Mouse (Mus musculus): ENCODE measurements around the gene Psme3. TPM values are rescaled to one million over a fixed set of nuclear protein-coding genes. Genes with fewer than 3 reads are reported as not detected.

Psme3 gene
- total RNA-seq (2023) = 10 to 100 TPM; 71.5 to 76.8 TPM

DNA sequence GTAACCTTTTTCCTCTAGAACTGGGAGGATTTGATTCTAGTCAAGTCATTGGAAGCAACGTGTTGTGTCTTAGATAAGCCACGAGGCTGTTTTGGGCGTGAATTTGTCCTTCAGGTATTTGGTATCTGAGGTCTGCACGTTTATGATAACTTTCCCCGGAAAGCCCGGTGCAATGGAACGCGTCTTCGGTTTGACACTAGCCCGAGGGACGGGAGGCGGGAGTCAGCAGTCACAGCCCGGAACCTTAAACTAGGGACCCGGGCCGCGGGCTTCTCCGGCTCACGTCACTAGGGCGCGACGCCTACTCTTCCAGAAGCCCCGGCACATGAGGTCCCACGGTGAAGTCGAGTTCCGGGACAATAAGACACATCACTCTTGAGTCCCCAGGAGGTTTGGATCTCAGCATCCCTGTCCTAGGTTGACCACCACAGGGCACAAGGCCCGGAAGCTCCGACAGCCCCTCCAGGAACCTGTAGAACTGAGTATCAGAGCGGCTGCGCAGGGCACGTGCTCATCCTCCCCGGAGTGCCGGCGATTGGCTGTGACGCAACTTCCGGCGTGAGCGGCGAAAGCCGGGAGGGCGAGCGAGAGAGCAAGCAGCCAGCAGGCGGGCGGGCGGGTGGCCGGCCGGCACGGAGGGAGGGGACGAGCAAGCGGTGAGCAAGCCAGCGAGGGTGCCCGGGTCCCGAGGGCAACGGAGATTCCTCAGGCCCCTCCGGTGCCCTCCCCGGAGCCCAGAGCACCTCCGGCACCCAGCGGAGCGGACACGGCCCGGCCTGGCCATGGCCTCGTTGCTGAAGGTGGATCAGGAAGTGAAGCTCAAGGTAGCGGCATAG, at the start of gene Psme3:
Gene Psme3, plus strand, starts transcription at position 549 of the 836 bp plus-strand sequence.

DNA sequence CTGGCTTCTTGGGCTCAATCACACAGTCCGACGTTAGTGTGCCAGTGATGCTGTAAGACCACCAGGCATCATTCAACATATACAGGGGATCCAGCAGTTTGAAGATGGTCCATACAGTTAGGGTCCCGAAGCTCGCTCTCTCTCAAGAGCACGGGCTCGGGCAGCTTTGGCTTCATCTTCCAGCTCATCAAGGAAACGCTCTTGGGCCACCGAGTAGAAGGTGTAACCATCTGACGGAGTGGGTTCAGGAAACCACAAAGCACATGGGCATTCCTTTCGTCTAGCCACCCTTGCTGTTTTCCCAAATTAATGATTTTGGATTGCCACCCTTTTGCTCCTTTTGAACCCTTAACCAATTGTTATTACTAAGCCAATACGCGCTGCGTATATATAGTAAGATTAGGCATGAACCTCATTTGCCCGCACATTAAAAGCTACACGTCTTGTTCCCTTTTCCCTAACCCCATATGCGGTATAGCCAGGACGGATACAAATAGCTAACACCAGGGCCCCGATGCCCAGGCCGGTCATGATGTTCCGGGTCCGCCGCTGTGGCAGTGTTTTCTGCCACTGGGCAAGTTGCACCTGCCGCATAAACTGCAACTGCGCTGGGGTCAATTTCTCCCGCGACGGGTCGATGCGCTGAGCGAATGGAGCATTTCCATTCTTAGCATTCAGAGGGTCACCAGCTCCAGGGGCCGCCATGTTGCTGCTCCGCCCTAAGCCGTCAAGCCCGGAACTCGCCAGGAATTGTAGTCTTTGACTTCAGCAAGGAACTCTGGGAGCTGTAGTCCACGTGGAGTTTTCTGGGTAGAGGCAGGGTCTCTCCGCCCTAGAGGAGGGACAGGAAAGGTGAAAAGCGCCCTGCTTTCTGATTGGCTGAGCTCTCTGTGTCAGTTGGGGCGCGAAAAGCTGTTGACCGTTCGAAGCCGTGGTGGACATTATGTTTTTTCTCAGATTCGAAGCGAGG, 37.5 kb upstream of the Psme3 start, which contains the start of the genes Cntd1 and Coa3:
Gene Cntd1, plus strand, starts transcription at position 790 of the 970 bp plus-strand sequence.
Gene Coa3, minus strand, starts transcription at position 892 of the 970 bp plus-strand sequence.

DNA sequence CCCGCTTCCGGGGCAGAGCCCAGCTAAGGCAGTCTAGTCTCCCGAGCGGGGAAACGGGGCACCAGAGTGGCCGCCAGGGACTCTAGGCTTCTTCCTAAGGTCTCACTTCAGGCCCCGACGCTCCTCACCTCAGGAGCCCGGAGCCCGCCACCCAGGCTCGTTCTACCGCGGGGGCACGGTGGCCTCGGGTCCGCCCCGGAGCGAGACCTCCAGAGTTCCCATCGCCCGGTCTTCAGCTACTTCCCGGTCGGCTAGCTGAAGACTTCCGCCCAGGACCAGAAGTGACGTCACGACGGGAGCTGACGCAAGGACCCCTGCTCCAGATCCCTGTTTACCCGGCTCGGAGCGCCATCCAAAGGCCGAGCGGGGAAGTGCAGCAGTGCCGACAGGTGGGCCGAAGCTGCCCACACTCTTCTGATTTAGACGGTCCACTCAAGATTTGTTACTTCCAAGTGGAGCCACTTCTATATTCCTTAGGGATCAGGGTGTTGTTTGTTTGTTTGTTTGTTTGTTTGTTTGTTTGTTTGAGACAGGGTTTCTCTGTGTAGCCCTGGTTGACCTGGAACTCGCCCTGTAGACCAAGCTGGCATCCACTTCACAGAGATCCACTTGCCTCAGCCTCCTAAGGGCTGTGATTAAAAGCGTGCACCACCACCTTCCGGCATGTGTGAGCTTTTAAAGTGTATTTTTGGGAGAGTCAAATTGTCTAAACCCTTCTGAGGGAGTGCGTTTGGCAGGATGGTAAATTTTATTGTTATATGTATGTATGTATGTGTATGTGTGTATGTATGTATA, 13.8 kb upstream of the Psme3 start, which contains the start of gene Becn1:
Gene Becn1, minus strand, starts transcription at position 283 of the 795 bp plus-strand sequence.

DNA sequence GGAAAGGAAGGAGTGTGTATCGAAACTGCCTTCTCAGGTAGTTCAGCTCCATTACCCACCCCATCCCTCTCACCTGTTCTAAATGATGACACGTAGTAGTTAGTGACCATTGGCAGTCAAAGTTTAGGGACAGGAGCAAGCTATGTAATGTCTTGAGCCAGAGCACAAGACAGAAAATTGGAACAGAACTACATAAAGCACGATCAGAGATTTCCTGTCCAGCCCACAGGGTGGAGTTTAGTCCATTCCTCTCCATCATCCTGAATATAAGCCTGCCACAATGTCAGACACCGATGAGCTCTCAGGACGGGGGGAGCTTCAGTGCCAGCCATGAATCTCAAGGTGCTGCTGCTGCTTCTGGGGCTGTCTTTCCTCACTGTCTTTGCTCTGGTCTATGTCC, 8.8 kb downstream of the Psme3 start, which contains the start of gene Aoc2:
Gene Aoc2, plus strand, starts transcription at position 301 of the 400 bp plus-strand sequence.

DNA sequence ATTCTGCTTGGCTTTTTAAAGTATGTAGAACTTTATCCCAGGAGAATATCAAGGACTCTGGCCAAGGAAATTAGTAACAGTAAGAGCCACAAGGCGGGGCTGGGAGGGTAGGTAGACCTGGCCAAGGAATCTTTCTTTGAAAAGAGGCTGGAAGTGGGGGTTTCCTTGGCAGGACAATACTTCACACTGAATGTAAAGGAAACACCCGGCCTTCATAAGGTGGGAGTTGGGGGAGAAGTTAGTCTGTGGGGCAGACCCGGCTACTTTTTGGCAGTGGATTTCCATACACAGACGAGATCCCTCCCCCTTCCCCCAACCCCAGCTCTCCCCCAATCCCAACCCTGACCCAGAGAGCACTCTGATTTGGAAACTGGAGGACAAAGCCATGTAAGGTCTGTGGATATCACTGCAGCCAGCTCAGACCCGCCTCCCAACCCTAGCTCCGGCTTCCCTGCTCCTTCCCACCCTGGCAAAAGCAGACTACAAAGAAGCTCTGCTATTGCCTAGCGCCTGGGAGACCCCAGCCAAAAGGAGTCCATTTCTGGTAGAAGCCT, 14.4 kb downstream of the Psme3 start, which contains the start of gene Aoc3:
Gene Aoc3, plus strand, starts transcription at position 235 of the 554 bp plus-strand sequence.

DNA sequence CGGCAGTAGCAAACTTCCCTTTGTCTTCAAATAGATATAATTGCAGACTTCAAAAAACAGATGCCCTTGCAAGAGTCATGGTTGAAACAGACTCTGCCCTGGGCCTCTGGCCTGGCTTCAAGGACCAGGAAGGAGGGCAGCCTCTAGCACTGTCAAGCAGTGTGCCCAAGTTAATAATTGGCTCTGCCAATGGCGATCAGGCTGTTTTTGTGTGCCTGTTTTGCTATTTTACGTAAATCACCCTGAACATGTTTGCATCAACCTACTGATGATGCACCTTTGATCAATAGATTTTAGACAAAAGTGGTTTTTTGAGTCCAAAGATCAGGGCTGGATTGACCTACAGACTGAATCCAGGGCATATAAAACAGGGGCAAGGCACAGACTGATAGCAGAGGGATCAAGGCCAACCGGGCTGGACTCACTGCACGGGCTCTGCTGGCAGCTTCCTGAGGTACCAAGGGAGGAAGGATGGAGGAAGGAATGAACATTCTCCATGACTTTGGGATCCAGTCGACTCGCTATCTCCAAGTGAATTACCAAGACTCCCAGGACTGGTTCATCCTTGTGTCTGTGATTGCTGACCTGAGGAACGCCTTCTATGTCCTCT, 51.4 kb downstream of the Psme3 start, which contains the start of gene G6pc:
Gene G6pc, plus strand, starts transcription at position 236 of the 610 bp plus-strand sequence.

Other genes with a start within 250 kb of the Psme3 start
- gene Naglu, start 246.2 kb upstream of the Psme3 start, total RNA-seq (2023) = 1 to 10 TPM; 7.5 to 8.9 TPM
- gene Hsd17b1, start 237.8 kb upstream of the Psme3 start, total RNA-seq (2023) = 1 to 10 TPM in 1 of 2 experiments, under 1 TPM in 1; 0.59 to 1.1 TPM
- gene Coasy, start 233.6 kb upstream of the Psme3 start, total RNA-seq (2023) = 10 to 100 TPM; 13.1 to 15.3 TPM
- 10 to 100 TPM; 44.8 to 49.5 TPM for gene Mlx, start 228.9 kb upstream of the Psme3 start, total RNA-seq (2023)
- 1 to 10 TPM; 6.7 to 8.6 TPM for gene Psmc3ip, start 220.8 kb upstream of the Psme3 start, total RNA-seq (2023)
- 10 to 100 TPM; 29.7 to 32.7 TPM for gene Retreg3, start 196.3 kb upstream of the Psme3 start, total RNA-seq (2023)
- 10 to 100 TPM; 17.5 to 20.9 TPM for gene Tubg1, start 196.3 kb upstream of the Psme3 start, total RNA-seq (2023)
- 1 to 10 TPM; 1.8 to 2.7 TPM for gene Tubg2, start 160.3 kb upstream of the Psme3 start, total RNA-seq (2023)
- under 1 TPM; 0.64 to 0.99 TPM for gene Cntnap1, start 145.7 kb upstream of the Psme3 start, total RNA-seq (2023)
- gene Plekhh3, start 144.9 kb upstream of the Psme3 start, total RNA-seq (2023) = 1 to 10 TPM; 2.9 to 3.2 TPM
- gene Ccr10, start 140.8 kb upstream of the Psme3 start, total RNA-seq (2023) = under 1 TPM; 0.77 to 0.83 TPM
- gene Ezh1, start 89.8 kb upstream of the Psme3 start, total RNA-seq (2023) = 10 to 100 TPM; 40.5 to 48.5 TPM
- not detected for gene Ramp2, start 70.2 kb upstream of the Psme3 start, total RNA-seq (2023)
- 10 to 100 TPM; 59.3 to 60.8 TPM for gene Vps25, start 62.5 kb upstream of the Psme3 start, total RNA-seq (2023)
- gene Wnk4, start 55.6 kb upstream of the Psme3 start, total RNA-seq (2023) = 1 to 10 TPM in 1 of 2 experiments, under 1 TPM in 1; 0.93 to 1.4 TPM
- 1 to 10 TPM; 1.1 TPM for gene Cntd1, start 37.2 kb upstream of the Psme3 start, total RNA-seq (2023)
- 10 to 100 TPM; 28.9 to 32.6 TPM for gene Coa3, start 37.1 kb upstream of the Psme3 start, total RNA-seq (2023)
- gene Becn1, start 13.9 kb upstream of the Psme3 start, total RNA-seq (2023) = 100 to 1,000 TPM; 134 to 148 TPM
- gene Aoc2, start 8.8 kb downstream of the Psme3 start, total RNA-seq (2023) = 1 to 10 TPM; 3.7 to 4.9 TPM
- under 1 TPM; 0.13 to 0.18 TPM for gene Aoc3, start 14.4 kb downstream of the Psme3 start, total RNA-seq (2023)
- not detected for gene G6pc, start 51.3 kb downstream of the Psme3 start, total RNA-seq (2023)
- 10 to 100 TPM; 17.1 to 19.2 TPM for gene Aarsd1, start 101.4 kb downstream of the Psme3 start, total RNA-seq (2023)
- 1 to 10 TPM; 1.6 to 2.0 TPM for gene Gm27029, start 108.6 kb downstream of the Psme3 start, total RNA-seq (2023)
- gene Rundc1, start 108.9 kb downstream of the Psme3 start, total RNA-seq (2023) = 1 to 10 TPM; 6.6 to 7.7 TPM
- gene Ptges3l, start 109.1 kb downstream of the Psme3 start, total RNA-seq (2023) = under 1 TPM; 0.35 to 0.82 TPM
- gene Rpl27, start 126.1 kb downstream of the Psme3 start, total RNA-seq (2023) = 10 to 100 TPM; 45.5 to 47.2 TPM
- gene Ifi35, start 132.2 kb downstream of the Psme3 start, total RNA-seq (2023) = 10 to 100 TPM; 16.4 to 21.7 TPM
- gene Rnd2, start 148.8 kb downstream of the Psme3 start, total RNA-seq (2023) = under 1 TPM in 1 of 2 experiments, not detected in 1; 0.61 TPM
- 10 to 100 TPM; 14.6 to 16.3 TPM for gene Vat1, start 150.0 kb downstream of the Psme3 start, total RNA-seq (2023)
- 10 to 100 TPM; 15.4 to 19.1 TPM for gene Brca1, start 235.7 kb downstream of the Psme3 start, total RNA-seq (2023)
- 10 to 100 TPM; 59.5 to 80.0 TPM for gene Nbr1, start 235.9 kb downstream of the Psme3 start, total RNA-seq (2023)

Data from neutrophil, adult 83 days (primary cell).